Mouse (Mus musculus): ENCODE measurements around the gene Gm20431.
"Not testable (repeated sequence)": the region's sequence is repeated elsewhere in the genome, so short reads cannot be mapped to it uniquely, and the experiment has no call there.

The Gm20431 gene

DNA sequence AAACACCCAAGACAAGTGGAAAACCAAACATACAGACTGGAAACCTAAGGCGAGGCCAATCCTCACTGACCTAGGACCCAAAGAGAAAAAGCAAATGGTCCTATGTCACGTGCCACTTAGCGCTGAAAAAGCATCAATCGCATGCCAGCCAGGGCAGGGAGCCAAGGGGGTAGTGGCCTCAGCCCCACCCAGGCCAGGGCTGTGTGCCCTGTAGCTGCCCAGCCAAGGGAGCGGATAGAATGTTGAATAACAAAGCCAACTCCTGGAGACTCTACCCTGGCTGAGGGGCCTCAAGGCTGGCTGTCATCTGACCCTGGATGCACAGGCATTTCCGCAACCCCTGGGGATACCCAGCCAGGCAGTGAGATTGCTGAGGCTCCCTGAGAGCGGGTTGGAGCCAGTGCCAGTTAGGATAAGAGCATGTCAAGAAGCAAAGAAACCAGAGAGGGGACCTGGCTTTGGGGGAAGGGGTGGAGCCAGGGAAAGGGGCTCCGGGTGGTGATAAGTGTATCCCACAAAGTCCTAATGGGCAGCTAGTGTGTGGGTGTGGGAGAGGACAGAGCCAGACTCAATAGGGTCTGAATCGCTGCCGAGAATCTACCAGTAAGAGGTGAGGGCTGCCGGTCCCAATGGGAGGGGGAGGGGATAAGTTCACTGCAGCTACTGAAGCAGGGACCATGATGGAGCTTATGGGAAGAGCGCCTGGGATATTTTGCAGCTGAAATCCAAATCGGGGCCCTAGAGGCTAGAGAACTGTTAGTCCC lies 1.3 kb downstream of the Gm20431 start:
- DNase-seq (ENCODE audit: low spot score in 2 of 2), result no peak

DNA sequence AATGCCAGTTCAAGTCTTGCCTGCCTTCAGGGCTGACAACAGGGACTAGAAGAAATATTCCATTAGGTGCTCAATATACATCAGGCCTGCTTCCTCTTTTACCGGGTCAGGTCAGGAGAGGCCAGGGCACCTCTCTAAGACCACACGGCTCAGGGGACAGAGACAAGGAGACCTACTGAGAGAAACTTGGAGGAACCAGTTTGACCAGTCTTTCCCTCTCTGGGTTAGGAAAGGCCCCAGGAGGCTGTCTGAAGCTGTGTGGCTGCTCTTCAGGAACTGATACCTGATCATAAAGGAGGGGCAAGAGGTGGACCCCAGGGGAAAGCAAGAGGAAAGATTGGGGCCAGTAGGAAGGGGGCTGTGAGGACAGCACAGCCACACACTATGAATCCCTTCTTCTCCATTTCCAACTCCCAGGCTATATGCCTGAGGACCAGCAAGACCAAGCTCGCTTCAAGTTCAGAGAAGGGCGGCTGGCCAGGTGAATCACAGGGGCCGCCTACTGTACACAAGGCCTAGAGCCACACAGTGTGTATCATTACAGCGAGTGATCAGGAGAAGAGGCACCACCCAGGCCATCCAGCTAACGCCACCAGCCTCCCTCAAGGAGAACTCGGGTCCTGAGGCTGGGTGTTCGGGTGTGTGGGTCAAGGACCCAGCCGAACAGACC lies 2.0 kb downstream of the Gm20431 start:
- DNase-seq (ENCODE audit: low spot score in 2 of 2), result no peak

DNA sequence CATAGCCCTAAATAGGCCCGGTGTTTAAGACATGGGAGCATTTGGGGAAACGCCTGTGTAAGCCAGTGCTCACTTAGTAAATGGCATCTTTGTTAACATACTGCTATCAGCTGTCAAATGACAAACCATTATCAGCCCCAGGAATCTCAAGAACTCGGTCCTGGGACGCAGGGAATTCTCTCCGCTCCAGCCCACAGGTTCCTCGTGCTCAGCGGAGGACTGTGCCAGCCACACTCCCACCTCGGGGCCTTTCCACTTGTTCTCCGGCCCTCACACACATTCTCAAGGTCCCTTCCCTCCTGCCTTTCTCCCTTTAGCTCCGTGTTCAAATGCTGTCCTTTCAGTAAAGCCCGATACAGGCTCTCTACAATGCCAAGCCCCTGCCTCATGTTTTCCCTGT lies 2.6 kb downstream of the Gm20431 start:
- DNase-seq (ENCODE audit: low spot score in 2 of 2), result no peak

DNA sequence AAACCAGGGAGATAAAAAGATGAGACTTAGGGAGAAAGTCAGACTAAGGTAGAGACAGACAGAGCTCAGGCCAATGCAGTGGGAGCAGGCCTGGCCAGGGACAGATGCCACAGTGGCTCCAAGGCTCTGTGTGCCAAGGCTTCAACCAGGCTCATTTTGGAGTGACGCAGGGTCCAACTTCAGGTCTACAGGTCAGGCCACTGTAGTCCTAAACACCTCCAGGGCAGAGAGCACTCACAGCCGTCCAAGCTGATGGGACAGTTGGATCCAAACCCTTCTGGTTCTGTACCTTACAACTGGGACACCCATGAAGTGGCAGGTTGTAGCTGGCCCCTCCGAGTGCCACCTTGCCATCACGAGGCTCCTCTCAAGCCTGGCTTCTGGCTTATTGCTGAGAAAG lies 3.3 kb downstream of the Gm20431 start:
- DNase-seq (ENCODE audit: low spot score in 2 of 2), result no peak

DNA sequence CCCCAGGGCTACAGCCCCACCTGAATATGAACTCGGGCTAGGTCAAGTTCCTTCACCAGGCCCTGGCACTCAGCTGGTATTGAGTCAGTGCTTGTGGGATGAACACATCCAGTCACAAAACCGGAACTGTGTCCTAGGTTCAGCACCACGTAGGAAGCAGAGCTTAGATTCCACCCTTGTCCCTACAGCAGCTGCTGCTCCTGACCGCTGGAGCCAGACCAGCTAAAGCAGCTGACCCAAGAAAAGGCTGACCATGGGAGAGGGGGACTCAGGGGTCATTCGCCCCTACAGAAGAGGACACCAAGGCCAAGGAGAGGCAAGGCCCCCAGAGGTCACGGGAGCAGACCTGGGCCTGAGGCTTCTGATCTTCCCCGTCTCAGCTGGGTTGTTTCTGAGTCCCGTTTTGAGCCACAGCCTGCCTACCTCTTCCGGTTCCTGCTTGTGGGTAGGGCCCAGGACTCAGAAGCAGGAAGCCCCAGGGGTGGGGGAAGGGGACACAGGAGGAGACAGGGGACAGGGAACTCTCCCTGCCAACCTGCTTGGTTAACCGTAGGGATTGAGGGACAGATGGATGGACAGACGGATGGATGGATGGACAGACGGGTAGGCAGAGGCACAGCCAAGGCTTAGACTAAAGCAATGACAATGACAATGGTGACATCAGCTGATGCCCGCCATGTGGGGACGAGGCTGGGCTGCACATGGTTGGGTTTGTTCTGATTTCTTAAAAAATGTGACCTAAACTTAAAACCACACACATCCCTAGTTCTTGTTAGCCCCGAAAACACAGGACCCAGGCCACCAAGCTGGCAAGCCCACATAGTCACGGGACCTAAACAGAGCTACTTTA lies 4.4 kb downstream of the Gm20431 start:
- DNase-seq (ENCODE audit: low spot score in 2 of 2), result peak; percentile 65 to 84

DNA sequence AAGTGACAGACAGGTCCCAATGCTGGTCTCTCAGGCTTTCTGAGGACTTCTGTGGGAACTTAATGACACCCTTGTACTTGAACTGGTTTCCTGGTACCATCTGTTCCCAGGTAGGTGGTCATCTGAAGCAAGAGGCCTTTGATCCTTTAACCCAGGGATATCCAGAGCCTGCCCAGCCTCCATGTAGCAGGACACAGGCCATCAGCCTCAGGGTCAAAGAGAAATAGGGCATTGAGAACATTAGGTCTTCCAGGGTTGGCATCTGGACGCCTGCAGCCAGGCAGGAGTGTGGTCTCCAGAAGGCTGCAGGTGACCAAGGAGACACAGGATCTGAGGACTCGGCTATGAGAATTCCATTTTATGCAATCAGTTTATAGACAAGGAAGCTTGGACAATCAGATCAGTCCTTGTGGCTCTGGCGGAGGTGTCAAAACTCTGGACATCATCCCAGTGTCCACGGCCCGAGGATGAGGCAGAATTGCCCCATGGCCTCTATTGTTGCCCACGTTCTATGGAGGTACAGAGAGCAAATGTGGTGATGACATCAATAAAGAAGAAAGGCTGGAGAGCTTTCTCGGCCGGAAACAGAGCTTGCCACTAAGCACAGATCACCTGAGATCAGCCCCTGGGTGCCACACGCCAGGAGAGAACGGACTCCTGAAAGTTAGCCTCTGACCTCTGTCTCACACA lies 6.2 kb downstream of the Gm20431 start:
- DNase-seq (ENCODE audit: low spot score in 2 of 2), result no peak

DNA sequence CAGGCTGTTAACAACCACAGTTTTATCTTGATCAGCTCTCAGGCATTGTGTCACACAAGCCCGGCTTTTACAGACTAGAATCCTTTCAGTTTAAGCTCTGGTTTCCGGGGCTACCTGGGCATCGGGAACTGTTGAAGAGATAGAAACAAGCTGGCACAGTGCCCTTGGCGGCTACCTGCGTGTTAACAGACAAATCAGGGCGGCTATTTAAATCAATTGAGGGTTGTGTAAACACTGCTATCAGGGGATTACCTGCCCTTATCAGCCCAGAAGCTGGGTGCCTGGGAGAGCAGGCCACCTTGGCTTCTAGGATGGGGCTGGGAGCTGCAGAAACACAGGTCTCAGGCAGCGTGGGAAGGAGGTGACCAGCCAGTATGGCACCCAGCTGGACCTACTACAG lies 8.6 kb downstream of the Gm20431 start:
- no peak for DNase-seq (ENCODE audit: low spot score in 2 of 2)

DNA sequence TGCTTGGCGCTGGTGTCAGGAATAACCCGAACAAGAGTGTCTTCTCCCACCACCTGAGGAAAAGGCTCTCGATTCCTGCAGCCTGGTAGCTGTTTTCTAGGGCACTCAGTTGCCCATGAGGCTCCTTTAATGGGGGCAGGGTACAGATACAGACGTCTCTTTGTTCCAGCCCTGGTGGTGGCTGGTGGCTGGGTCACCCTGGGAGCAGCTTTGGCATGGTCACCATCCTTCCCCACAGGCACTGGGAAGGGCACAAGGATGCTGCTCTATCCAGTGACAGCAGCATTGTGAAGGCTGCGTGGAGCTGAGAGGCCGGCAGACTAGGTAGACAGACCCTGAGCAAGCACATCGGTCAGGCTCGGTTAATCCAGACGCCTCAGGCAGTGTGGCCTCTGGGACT lies 9.7 kb downstream of the Gm20431 start:
- DNase-seq (ENCODE audit: low spot score in 2 of 2), result no peak

DNA sequence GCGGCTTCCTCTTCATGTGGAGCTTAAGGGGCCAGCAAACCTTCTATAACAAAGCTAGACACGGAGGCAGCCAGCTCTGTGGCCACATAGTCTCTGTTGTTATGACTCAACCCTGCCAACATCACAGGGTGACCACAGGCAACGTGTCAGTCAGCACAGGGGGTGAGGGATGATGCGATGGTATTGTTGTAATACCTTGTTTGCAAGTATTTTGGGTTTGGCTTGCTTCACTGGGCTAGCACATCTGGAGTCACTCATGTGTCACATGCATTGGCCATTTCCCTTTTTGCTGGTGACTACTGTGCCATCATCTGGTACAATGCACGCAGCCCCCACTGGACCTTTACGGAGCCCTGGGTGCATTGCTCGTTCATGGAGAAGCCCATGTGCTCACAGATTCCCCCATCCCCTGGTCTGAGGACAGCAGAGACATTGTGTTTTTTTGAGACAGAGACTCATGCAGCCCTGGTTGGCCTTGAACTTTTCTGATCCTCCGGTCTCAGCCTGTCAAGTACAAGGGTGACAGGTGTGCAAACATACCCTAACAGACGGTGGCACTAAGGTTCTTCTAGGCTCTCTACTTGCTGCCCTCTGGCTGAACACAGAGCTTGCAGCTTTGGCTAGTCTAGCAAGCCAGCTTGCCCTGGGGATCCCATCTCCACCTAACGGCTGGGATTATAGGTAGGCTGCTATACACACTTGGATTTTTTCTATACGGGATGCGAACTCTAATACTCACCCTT lies 11.8 kb downstream of the Gm20431 start:
- no peak for DNase-seq (ENCODE audit: low spot score in 2 of 2)

DNA sequence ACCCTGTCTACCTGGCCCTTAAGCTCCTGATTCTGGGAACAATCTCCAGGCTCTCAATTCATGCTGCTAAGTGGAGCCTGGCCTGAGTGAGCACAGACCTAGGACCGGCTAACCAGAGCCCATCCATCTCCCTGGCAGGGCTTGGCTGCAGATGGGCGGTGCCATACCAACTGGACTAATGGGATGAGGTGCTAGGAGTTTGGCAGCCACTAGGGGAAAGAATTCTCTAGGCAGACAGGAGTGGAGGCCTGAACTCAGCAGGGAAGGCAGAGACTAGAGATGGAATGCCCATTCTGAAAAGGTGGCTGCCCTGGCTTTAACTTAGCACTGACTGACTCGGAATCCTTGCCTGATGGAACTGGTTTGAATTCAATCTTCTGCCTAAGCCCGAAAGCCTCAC lies 14.9 kb downstream of the Gm20431 start:
- no peak for DNase-seq (ENCODE audit: low spot score in 2 of 2)

DNA sequence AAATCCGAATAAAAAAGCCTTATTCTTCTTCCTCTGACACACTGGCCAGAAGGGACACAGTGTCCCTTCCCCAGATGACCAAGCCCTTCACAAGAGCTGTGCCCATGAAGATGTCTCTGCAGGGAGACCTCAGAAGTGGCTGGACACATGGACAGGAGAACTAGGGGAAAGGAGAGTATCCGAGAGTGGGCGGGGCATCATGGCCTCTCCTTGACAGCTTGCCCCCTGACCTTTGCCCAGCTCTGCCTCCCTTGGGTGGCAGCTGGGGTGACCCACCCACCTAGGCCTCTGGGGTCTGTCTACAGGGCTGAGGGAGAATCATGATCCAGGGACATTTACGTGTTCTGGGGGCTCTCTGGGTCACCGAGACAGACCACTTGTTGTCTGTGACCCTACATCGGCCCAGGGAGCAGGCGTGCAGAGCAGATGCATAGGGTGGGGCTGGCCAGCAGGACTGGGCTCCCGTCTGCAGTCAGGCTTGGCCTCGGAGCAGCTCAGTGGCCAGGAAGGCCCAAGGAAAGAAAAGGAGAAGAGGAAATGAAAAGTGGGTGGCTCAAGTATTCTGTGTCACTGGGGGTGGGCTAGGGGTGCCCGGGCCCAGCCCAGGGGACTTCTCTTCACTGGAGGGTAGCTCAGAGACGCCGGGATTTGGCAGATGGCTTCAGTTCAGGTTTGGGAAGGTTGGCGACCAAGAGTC lies 17.8 kb downstream of the Gm20431 start:
- DNase-seq (ENCODE audit: low spot score in 2 of 2), result not testable (repeated sequence)

DNA sequence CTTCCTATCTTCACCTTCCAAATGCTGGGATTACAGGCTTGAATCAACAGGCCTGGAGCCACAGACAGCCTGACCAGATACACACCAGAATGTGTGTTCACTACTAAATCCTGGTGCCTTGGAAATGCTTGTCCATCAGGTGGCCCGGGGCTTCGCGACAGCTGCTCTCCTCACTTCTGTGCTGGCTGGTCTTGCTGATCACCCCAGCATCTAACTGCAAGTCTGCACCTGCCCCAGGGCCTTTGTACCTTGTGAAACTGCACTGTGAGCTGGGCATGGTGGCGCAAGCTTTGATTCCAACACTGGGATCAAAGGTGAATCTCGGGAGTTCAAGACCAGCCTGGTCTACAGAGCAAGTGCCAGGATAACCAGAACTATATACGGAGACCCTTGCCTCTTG lies 19.1 kb downstream of the Gm20431 start:
- no peak for DNase-seq (ENCODE audit: low spot score in 2 of 2)

DNA sequence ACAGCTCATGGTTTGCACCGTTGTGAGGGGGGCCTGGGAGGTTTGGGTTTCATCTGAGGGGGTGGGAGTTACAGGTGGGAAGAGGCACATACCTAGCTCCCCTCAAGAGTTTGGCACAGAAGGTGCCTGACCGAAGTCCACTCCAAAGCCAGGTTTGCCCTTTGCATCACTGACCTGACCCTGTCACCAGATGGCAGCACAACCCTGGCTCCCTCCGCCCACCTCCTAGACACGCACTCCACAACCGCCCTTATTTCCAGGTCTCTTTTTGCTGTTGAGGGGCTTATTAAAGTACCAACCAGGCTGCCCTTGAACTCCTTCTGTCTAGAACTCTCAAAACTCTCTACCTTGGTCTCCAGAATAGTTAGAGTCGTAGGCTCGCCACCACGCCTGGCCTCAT lies 20.0 kb downstream of the Gm20431 start:
- DNase-seq (ENCODE audit: low spot score in 2 of 2), result peak; percentile 65 to 83

DNA sequence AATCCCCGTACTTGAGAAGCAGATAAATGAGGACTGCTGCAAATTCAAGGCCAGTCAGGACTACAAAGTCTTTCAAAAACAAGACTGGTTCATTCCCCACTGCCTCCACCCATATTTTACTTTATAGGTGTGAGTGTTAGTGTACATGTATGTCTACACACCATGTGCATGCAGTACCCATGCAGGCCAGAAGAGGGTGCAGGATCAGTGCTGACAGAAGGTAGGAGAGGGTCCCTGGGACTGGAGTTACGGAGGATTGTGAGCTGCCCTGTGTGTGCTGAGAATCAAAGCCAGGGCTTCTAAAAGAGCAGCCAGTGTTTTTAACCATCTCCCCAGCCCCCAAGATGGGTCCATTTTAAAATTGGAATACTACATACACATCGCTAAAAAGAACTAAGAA lies 21.0 kb downstream of the Gm20431 start:
- DNase-seq (ENCODE audit: low spot score in 2 of 2), result peak; percentile 62 to 86

DNA sequence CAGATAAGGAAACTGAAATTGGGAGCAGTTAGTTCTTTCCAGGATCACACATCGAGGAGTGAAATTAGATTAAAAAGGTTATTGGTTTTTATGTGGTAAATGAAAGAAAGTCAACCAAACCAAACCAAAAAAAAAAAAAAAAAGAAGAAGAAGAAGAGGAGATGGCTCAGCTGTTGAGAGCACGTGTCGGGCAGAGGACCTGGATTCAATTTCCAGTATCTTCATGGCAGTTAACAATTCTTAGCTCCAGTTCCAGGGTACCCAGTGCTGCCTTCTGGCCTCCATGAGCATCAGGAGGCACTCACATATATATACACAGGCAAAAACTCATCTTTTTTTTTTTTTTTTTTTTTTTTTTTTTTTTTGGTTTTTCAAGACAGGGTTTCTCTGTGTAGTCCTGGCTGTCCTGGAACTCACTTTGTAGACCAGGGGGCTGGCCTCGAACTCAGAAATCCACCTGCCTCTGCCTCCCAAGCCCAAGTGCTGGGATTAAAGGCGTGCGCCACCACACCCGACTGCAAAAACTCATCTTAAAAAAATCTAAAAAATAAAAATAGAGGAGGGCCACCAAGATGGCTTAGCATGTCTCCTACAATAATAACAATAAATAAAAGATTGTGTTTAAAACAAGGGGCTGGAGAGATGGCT lies 26.3 kb downstream of the Gm20431 start:
- no peak for DNase-seq (ENCODE audit: low spot score in 2 of 2)

DNA sequence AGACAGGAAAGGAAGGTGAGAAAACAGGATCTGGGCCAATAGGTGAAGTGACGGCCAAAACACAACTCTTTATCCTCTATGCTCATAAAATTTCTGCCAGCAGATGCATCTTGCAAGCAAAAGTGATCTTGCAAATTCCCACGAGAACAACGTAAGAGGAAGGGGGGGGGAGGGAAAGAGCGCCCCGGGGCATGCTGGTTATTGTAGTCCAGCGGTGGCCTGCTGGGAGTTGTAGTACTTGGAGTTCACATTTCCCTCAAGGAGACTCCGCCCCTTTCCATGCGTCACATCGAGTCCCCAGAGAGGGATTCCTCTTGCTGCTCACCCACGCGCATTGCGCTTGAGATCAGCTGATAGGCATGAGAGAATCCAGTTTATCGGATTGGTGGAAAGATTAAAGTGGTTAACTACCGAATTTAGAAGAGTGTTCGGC lies 26.9 kb downstream of the Gm20431 start:
- DNase-seq (ENCODE audit: low spot score in 2 of 2), result peak; percentile 93 to 96

DNA sequence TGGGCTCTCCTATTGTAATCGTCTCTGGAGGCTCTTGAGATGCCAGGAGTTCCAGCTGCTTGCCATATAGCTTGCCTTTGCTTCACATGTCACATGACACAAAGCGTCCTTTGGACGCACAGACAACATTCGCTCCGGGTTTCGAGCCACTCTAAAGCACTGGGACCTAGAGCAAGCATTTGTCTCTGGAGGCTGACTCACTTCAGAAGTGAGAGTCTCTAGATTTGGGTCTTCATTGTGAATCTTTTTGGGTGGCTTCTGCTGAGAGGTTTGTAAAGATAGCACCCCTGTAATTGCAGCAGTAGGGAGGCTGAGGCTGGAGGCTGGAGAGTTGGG lies 27.8 kb downstream of the Gm20431 start:
- DNase-seq (ENCODE audit: low spot score in 2 of 2), result no peak

DNA sequence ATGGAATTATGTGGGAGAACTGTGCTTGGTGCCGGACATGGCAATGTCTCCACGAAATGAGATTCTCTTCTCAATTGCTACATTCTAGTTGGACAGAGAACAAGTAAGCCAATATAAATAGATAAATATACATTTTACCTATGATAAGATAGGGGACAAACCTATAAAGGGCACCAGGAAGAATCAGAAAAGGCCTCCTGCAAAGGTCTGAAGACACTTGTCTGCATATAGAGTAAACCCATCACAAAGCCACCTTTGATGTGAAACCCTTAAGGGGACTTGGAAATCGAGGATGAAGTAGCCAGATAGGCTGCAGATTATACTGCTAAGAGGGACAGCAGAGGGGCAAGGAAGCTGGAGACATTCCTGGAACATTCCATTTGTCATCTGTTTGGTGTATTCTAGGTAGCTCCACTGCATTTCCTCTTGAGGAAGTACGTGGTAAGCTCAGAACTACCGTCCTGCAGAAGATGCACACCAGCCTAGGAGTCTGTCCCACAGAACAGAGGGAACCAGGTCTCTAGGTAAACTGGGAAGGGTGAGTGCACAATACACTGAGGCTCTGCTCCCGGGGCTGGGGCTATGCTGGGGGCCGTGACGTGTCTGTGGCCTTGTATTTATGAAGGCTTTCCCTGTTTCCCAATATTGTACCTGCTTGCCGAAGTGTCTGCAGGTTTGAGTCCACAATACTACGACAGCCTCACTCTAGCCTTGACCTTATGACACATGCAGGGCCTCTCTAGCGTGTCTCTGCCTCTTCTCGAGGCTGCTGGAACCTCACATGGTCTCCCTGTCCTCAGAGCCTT lies 28.4 kb downstream of the Gm20431 start:
- no peak for DNase-seq (ENCODE audit: low spot score in 2 of 2)
